In genomic region chr5:105526766-105527165, GRCm38 (mm10) we compare ENCODE assay signal across 17 mouse cellular contexts. TPM values are rescaled to one million over a fixed set of nuclear protein-coding genes. Genes with fewer than 3 reads are reported as not detected.
DNase-seq lines count a peak whose midpoint lies in the region; ATAC-seq and TF ChIP-seq lines count a peak whose summit lies in the region.
"Had no signal": no experiment of that assay in that cellular context is flagged by ENCODE, and none has a peak within 500 bp of the region (broad histone marks: within the 10 kb centered on the region; RNA-seq: fewer than 3 reads in every experiment).

No protein-coding gene starts in this region.

- WGBS in heart, embryonic 13.5 days: 74% methylated on average over 9 of the region's 9 CpGs
- 81% methylated on average over 9 of the region's 9 CpGs for WGBS in liver, embryonic 12.5 days (ENCODE audit: insufficient replicate concordance)

- TF ChIP-seq POLR2A in MEL (IDR thresholded peaks at IDR 0.05; ENCODE audit: control insufficient read depth in 1 of 2, insufficient read depth in 1 of 2, low read depth in 1 of 2, low read length in 2 of 2, poor library complexity in 1 of 2): no peak

- TF ChIP-seq RAD21 in MEL (IDR thresholded peaks at IDR 0.05; ENCODE audit: low read depth, low read length): no peak

- peak in 1 of 2 experiments; percentile 37; a peak in 2 of 4 replicates for TF ChIP-seq EP300 in MEL (IDR thresholded peaks at IDR 0.05; ENCODE audit: low read depth in 1 of 2, low read length in 2 of 2)

- H3K4me1 ChIP-seq in MEL (ENCODE audit: control insufficient read depth in 1 of 2, insufficient read depth in 2 of 2, low read length in 2 of 2): peaks cover 47 to 50% of the 10 kb centered on the region in 2 experiments
- H3K4me1 ChIP-seq in heart, embryonic 13.5 days: peaks cover 97% of the 10 kb centered on the region
- H3K4me1 ChIP-seq in liver, embryonic 12.5 days: peaks cover 87% of the 10 kb centered on the region
- H3K4me1 ChIP-seq: hindbrain, embryonic 15.5 days; limb, embryonic 13.5 days; midbrain, embryonic 13.5 days; neural tube, embryonic 13.5 days had no signal

- H3K36me3 ChIP-seq in MEL (ENCODE audit: control insufficient read depth in 1 of 2, insufficient read depth in 2 of 2, low read length in 2 of 2): peaks cover 13 to 60% of the 10 kb centered on the region in 2 experiments
- H3K36me3 ChIP-seq in heart, embryonic 13.5 days: peaks cover 18% of the 10 kb centered on the region
- peaks cover 48% of the 10 kb centered on the region for H3K36me3 ChIP-seq in liver, embryonic 12.5 days

- H3K9me3 ChIP-seq in MEL (replicated peaks; ENCODE audit: insufficient read depth, low read length): no peaks in the 10 kb centered on the region
- no peaks in the 10 kb centered on the region for H3K9me3 ChIP-seq in heart, embryonic 13.5 days
- no peaks in the 10 kb centered on the region for H3K9me3 ChIP-seq in liver, embryonic 12.5 days (replicated peaks)
- H3K9me3 ChIP-seq: forebrain, embryonic 13.5 days; hindbrain, embryonic 15.5 days; limb, embryonic 13.5 days; midbrain, embryonic 13.5 days; neural tube, embryonic 13.5 days had no signal

- 0 out of 2 replicates have a peak overlapping the region, but pooled peaks have one; percentile 64 for H3K4me2 ChIP-seq in heart, embryonic 13.5 days
- H3K4me2 ChIP-seq in liver, embryonic 12.5 days: peak overlapping the region; percentile 53
- H3K4me2 ChIP-seq: forebrain, embryonic 13.5 days; hindbrain, embryonic 15.5 days; limb, embryonic 13.5 days; midbrain, embryonic 13.5 days; neural tube, embryonic 13.5 days had no signal

- peak overlapping the region; percentile 62 for H3K9ac ChIP-seq in MEL (ENCODE audit: control insufficient read depth, low read depth, low read length, poor library complexity, severe bottlenecking)
- H3K9ac ChIP-seq in heart, embryonic 13.5 days: no peak overlapping the region
- 0 out of 2 replicates have a peak overlapping the region, but pooled peaks have one; percentile 32 for H3K9ac ChIP-seq in liver, embryonic 12.5 days
- H3K9ac ChIP-seq: forebrain, embryonic 13.5 days; hindbrain, embryonic 15.5 days; limb, embryonic 13.5 days; midbrain, embryonic 13.5 days; neural tube, embryonic 13.5 days had no signal

- peak overlapping the region; percentile 15 to 39; a peak in 3 of 4 replicates for H3K4me3 ChIP-seq in MEL (ENCODE audit: control insufficient read depth in 1 of 2, insufficient read depth in 1 of 2, low read depth in 2 of 2, low read length in 2 of 2)
- no peak overlapping the region for H3K4me3 ChIP-seq in heart, embryonic 13.5 days
- H3K4me3 ChIP-seq in liver, embryonic 12.5 days: no peak overlapping the region
- H3K4me3 ChIP-seq: forebrain, embryonic 13.5 days; hindbrain, embryonic 15.5 days; limb, embryonic 13.5 days; midbrain, embryonic 13.5 days; neural tube, embryonic 13.5 days had no signal

- no peak for DNase-seq in MEL (ENCODE audit: low read depth, low spot score)
- peak; percentile 51 to 57 for DNase-seq in heart, adult 18-20 months
- no peak for DNase-seq in thymus, postnatal 25 days
- DNase-seq in cerebellum, postnatal 10 days: no peak
- DNase-seq in embryo, embryonic 10.5 days (ENCODE audit: low spot score): no peak
- DNase-seq: adrenal gland, adult 2 months; cerebellum, postnatal 36 days; gastrocnemius, postnatal 10 days; thymus, postnatal 36 days had no signal

- ATAC-seq in heart, embryonic 13.5 days (ENCODE audit: extremely low read depth, insufficient number of reproducible peaks, low FRiP score, low TSS enrichment): no peak
- no peak for ATAC-seq in liver, embryonic 12.5 days
- ATAC-seq: forebrain, embryonic 13.5 days; intestine, embryonic 16.5 days; midbrain, embryonic 13.5 days had no signal

- H3K79me2 ChIP-seq in MEL (ENCODE audit: control insufficient read depth, insufficient read depth, low read length, poor library complexity): peaks cover 40% of the 10 kb centered on the region

- peak overlapping the region; percentile 96 for H3K27ac ChIP-seq in MEL (ENCODE audit: control insufficient read depth, low read depth, low read length)
- peak overlapping the region; percentile 85 for H3K27ac ChIP-seq in heart, embryonic 13.5 days (replicated peaks)
- peak overlapping the region; percentile 82 for H3K27ac ChIP-seq in liver, embryonic 12.5 days
- H3K27ac ChIP-seq: forebrain, embryonic 13.5 days; hindbrain, embryonic 15.5 days; limb, embryonic 13.5 days; midbrain, embryonic 13.5 days; neural tube, embryonic 13.5 days had no signal

- TF ChIP-seq CTCF in MEL (IDR thresholded peaks at IDR 0.05 in 2 of 3, conservative IDR thresholded peaks at IDR 0.05 in 1 of 3; ENCODE audit: control insufficient read depth in 1 of 3, insufficient read depth in 1 of 3, low read depth in 2 of 3, low read length in 3 of 3, poor library complexity in 1 of 3, severe bottlenecking in 1 of 3): no peak

- no peaks in the 10 kb centered on the region for H3K27me3 ChIP-seq in MEL (ENCODE audit: control insufficient read depth in 1 of 2, insufficient read depth in 2 of 2, low read length in 2 of 2)
- H3K27me3 ChIP-seq in heart, embryonic 13.5 days (replicated peaks): no peaks in the 10 kb centered on the region
- no peaks in the 10 kb centered on the region for H3K27me3 ChIP-seq in liver, embryonic 12.5 days (replicated peaks)
- H3K27me3 ChIP-seq: forebrain, embryonic 13.5 days; hindbrain, embryonic 15.5 days; limb, embryonic 13.5 days; midbrain, embryonic 13.5 days; neural tube, embryonic 13.5 days had no signal

TF ChIP-seq in MEL, 35 proteins besides CTCF, POLR2A, EP300 and RAD21:
- TF ChIP-seq RCOR1 (IDR thresholded peaks at IDR 0.05; ENCODE audit: low read depth, low read length) (no peak), MAFK (IDR thresholded peaks at IDR 0.05; ENCODE audit: borderline replicate concordance, low read depth, low read length) (no peak), SMC3 (IDR thresholded peaks at IDR 0.05; ENCODE audit: low read depth, low read length) (no peak), ELF1 (IDR thresholded peaks at IDR 0.05; ENCODE audit: low read depth, low read length) (peak; percentile 66), MYB (IDR thresholded peaks at IDR 0.05; ENCODE audit: low read depth, low read length) (peak; percentile 43; the same call in 1 of the 2 replicates), ZC3H11A (IDR thresholded peaks at IDR 0.05; ENCODE audit: low read depth, low read length) (no peak), TBP (IDR thresholded peaks at IDR 0.05; ENCODE audit: low read depth, low read length) (no peak), ETS1 (IDR thresholded peaks at IDR 0.05; ENCODE audit: low read depth, low read length) (no peak; the same call in 1 of the 2 replicates), JUND (IDR thresholded peaks at IDR 0.05; ENCODE audit: low read depth, low read length) (no peak), BHLHE40 (IDR thresholded peaks at IDR 0.05; ENCODE audit: borderline replicate concordance, low read depth, low read length) (0 out of 2 replicates have a peak, but pooled peaks have one; percentile 4), GATA1 (IDR thresholded peaks at IDR 0.05; ENCODE audit: low read depth, low read length) (0 out of 2 replicates have a peak, but pooled peaks have one; percentile 3), SIN3A (IDR thresholded peaks at IDR 0.05; ENCODE audit: low read length) (no peak), MEF2A (IDR thresholded peaks at IDR 0.05; ENCODE audit: extremely low read depth, insufficient replicate concordance, low read depth, low read length, poor library complexity, severe bottlenecking) (no peak), MXI1 (IDR thresholded peaks at IDR 0.05; ENCODE audit: low read depth, low read length) (no peak)

RNA-seq across cellular contexts. Expression of gene Lrrc8c, which starts 7.6 kb away (rescaled TPM):
- total RNA-seq in MEL (2012; rRNA removed): 25.5 and 33.0 TPM in 2 replicates
- polyA plus RNA-seq in MEL (2012; ENCODE audit: insufficient read depth in 1 of 2, insufficient read length in 2 of 2, low read depth in 1 of 2, low replicate concordance in 2 of 2, missing spikeins in 1 of 2): 10 to 100 TPM in 1 of 2 experiments, not detected in 1; 46.0 TPM
- total RNA-seq in heart, adult 18-20 months (2021): 10 to 100 TPM; 26.7 to 29.9 TPM
- polyA plus RNA-seq in heart, embryonic 13.5 days (2015; fragmentation: Nextera tagmentation; extraction: Ambion mirVana): 18.3 and 19.7 TPM in 2 replicates
- polyA plus RNA-seq in liver, embryonic 12.5 days (2016; fragmentation: Nextera tagmentation; extraction: Ambion mirVana): 23.0 and 23.9 TPM in 2 replicates

Comparison
In these comparisons a context has a peak if more than half of its experiments do, and no peak if none do; other contexts are left out.
1. DNase-seq: peak in heart, adult 18-20 months (2 of 2); none in MEL (single experiment), thymus, postnatal 25 days (single experiment), cerebellum, postnatal 10 days (0 of 2) and embryo, embryonic 10.5 days (single experiment).
2. H3K4me3 ChIP-seq: peak in MEL (2 of 2); none in heart, embryonic 13.5 days (single experiment) and liver, embryonic 12.5 days (single experiment).
3. Peak in every context shown above with its lines, with median percentiles within 50 percentile points of each other: H3K27ac ChIP-seq.